Mouse (Mus musculus): ENCODE data around the gene Lingo1.

GRCm38 (mm10) chr9:56638226-56638905 is 157.9 kb downstream of the Lingo1 start:
- TF ChIP-seq EP300 (IDR thresholded peaks at IDR 0.05; ENCODE audit: insufficient read depth, low read depth, low read length) (no peak), POLR2A (IDR thresholded peaks at IDR 0.05; ENCODE audit: insufficient read depth, low read length) (no peak), CTCF (IDR thresholded peaks at IDR 0.05; ENCODE audit: low read depth, low read length) (peak; percentile 52)
